Comparison of ENCODE assay signal across 1 mouse cellular context in the genomic region with DNA sequence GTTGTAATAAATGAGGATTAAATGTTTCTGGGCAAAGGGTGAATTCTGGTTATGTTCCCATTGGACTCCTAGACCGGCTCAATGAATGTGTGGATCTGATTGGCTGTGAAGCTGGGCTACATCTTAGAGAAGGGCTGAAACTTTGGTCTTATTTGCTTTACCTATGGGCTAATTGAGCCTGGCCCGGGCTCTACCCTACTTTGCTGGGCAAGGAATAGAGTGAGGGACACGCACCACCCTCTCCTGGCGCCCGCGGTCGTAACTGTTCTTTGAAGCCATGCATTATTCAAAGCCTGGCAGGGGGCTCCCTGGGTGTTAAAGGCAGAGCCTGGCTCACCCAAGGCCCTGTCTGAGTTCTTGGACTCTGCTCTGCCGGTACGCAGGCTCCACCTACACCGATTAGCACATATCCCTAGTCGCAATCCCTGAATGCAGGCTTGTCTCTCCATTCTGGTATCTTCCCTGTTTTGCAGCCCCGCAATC.
TF ChIP-seq lines count a peak whose summit lies in the region.

No protein-coding gene starts in this region.

TF ChIP-seq in ES-E14, 5 proteins besides CTCF, POLR2A, EP300 and RAD21 (continued from another document):
- TF ChIP-seq ZC3H11A (IDR thresholded peaks at IDR 0.05; ENCODE audit: borderline replicate concordance, low read depth, low read length): no peak
